Mouse (Mus musculus) Muller cell, postnatal 12 days (primary cell): Measurements from ENCODE around the gene Tshr.

Experiments
- DNase-seq: peaks from one replicate; pipeline ENCODE4 v3.0.0-alpha.2; 2015; ENCODE audit errors: inconsistent ontology term

The Tshr gene

DNA sequence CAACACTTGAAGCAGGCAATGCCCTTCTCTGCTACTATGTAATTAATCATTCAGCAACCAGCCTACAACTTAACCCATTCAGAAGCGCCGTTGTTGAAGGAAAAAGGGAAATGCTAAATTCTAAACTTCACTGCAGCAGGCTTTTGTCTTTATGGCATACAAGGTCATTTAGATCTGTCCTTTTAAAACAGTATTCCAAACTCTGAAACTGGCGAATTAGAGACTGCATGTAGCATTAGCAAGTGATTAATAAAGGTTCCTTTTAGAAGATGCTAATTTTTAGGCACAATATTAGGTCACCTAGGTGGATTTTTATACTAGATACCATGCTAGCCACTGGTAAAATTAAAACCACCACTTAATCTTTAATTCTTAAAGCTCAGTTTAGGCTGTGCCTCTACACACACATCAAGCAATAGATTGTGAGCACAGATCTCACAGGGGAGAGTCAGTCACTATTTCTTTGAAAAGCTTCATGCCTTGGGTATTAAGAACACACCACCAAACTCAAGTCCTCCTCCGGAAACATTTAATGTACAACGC is 203.2 kb downstream of the Tshr start:
- DNase-seq = no peak

DNA sequence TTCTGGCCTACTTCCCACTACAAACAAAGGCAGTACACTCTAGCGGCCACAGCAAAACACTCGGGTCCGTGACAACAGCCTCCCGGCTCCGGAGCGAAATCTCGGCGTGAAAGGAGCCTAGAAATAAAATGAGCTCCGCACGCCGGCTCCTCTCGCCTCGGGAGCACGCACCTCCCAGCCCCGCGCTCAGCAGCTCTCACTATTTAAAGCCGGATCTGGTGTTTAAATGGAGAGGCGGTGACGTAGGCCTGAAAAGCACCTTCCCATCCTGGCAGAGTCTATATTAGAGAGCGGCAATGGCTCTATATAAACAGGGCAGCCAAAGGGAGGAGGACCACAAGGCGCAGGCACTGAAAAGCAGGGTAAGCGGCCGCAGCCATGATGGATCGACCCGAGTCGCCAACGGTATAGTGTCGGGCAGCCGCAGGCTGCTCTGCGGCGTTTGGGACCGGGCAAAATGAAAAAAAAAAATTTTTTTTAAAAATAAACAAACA is 203.9 kb downstream of the Tshr start:
- peak; percentile 93 for DNase-seq

DNA sequence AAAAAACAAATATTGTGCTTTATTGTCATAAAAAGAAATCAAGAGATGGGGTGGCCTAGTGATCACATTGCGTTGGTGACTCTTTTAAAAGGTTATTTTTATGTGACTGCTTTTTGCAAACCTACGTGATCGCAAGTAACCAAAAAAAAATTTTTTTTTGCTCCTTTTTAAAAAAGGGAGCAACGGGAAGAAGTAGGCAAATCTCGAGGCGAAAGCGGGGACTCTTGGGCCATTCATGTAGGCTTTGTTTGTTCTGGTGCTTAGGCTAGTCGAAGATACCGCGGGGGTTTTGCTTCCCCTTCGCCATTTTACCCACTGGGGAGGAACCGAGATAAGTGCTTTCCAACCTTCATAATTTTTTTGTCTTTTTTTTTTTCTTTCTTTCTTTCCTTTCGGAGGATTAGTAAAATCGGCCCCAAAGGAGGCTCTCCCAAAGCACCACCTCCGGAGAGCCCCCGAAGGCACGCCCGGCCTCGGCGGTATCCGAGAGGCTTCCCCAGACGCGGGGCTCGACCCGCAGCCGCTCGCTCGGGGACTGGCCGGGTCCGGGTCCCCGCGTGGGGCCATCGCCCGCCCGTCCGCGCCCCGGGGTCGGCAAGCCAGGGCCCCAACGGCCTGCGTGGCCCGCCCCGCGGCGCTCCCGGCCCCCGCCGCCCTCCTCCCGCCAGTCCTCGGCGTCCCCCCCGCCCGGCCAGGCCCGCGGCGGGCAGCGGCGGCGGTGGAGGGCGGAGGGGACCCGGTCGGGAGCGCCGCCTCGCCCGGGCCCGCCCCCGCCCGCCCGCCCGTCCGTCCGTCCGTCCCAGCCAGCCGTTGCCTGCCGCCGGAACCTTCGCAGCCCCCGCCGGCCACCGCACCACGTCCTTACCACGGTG is 204.5 kb downstream of the Tshr start:
- peak; percentile 58 for DNase-seq

DNA sequence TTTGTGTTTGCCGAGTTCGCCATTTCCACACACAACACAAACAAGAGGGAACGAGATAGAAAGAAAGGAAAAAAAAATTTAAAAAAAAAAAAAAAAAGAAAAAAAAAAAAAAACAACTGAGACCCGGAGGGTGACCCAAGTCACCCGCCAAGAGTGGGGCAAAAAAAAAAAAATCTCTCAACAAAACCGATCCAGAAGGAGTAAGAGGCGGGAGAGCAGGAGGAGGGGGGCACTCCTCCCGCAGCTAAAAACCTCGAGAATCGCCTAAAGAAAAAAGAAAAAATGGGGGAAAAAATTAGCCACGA is 205.1 kb downstream of the Tshr start:
- no peak for DNase-seq

DNA sequence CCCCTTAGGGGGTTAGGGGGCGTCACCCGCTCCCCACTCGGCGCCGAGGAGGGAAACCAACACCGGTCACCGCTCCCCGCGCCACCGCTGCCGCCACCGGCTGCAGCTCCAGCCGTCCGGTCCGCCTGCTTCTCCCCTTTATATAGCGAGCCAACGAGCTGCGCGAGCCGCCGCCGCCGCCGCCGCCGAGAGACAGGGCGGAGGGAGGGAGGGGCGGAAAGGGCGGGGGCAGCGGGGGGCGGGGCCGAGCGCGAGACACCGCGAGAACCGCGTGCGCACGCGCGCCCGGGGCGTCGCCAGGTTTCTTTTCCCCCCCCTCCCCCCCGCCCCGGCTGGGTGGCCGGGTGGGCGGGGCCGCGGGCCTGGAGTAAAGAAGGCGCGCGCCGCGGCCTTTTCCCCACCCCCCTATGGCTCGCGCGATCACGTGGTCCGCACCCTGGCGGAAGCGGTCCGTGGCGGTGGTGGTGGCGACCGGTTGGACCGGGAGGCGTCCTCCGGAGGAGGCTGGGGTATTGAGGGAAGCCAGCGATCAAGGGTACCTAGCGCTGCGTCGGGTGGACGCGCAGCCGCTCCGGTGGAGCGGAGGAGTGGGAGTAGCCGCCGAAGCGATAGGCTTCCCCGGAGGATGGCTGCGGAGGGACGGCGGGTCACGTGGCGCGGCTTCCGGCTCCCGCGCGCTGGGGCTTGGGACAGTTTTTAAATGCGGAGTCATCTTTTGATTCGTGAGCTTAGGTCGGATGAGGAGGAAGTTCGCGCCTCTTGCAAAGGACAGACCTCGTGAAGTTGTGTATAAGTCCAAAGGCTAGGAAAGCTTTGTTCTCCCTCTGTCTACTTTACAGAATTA is 205.7 kb downstream of the Tshr start, which contains the start of gene Gtf2a1:
Gene Gtf2a1, minus strand, starts transcription at position 641 of the 844 bp plus-strand sequence.
- DNase-seq = peak; percentile 98

DNA sequence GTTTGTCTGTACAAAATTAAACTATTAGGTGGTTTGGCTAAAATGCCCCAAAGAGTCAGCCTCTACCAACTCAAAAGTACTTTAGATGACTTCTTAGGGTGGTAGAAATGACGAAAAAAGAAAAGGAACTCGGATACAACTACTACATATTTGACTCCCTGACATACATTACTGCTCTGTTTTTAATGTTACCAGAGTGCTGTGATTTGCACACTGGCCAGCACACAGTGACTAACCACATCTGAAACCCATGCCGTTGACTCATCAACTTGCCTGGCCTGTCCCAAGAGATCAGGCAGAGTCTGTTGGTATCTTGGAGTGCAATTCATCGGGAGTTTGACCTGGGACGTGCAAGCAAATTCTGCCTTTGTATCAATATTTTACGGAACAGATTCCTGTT is 206.4 kb downstream of the Tshr start:
- peak; percentile 57 for DNase-seq

DNA sequence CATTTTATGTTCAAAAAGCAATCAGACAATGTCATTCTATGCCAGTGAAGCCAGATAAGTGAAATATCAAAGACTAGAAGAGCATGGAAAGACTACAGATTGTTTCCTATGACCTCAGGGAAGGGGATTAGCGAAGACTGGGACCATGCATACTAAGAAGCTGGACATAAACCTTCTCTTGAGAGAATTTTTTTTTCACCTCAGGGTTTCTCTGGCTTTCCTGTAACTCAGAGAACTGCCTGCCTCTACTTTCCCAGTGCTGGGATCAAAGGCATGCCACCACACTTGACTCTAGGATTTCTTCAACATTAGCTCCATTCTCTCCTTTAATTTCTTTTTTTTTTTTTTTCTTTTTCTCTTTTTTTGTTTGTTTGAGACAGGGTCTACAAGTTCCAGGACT is 206.8 kb downstream of the Tshr start:
- no peak for DNase-seq

DNA sequence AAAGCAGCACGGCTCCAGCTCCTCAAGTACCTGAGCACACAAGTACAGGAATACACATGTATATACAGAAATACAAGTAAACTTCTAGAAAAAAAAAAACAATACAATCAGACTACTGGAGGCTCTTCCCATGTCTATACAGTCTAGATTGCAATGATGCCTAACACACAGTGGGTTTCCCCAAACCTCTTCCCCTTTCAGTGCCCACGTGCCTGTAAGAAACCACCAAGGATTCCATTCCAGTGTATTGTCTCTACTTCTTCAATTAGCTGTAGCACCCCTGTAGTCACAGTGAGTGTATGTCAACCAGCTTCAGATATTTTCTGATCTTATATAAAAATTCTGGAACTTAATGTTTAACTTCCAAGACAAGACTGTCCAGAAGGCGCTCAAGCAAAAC is 207.8 kb downstream of the Tshr start:
- DNase-seq = no peak
